Mouse (Mus musculus) liver, embryonic 14.5 days (tissue): ENCODE results near the gene Timmdc1.

Experiments
- CTCF ChIP-seq: IDR thresholded peaks from 2 replicates; pipeline ENCODE4 v1.5.1; 2016; ENCODE audit warnings: antibody characterized with exemption, low read depth, control low read depth
- EP300 ChIP-seq: IDR thresholded peaks from 2 replicates; pipeline ENCODE4 v1.6.1; 2016; ENCODE audit warnings: antibody characterized with exemption, low read depth

DNA sequence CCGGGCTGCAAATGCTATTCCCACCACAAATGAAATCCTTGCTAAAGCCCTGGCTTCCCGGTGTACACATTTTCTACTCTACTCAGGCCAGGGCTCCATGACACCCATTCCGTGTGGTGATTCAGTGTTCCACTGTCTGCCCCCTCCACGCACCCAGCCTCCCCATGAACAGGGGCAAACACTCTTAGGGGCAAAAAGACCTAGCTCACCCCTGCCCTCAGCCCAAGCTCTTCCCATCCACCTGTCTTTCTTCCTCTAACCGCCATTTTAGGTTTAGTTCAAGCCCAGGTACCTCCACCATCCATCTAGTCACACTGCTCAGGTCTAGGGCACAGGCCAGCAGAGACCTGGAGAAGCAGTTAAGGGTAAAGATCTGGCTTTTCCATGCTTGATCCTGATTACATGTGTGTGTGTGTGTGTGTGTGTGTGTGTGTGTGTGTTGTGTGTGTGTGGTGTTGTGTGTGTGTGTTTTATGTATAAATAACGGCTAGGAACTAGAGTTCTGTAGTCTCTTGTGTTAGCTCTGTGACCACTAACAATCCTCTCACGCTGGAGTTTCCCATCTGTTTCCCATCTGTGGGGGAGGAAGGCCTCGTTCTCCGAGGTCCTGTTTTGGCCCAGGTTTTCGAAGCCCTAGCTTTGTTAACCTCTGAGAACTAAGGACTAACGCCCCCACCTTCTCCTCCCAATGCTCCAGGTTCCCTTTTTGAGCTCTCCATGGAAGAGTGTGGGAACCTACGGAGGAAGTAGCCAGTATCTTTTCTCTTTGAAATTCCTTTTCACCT is 70.8 kb downstream of the Timmdc1 start:
- TF ChIP-seq CTCF, result no peak
- no peak for TF ChIP-seq EP300
